Mouse (Mus musculus) heart, postnatal 25 days (tissue): ENCODE results near the gene Slc25a45. TPM values are rescaled to one million over a fixed set of nuclear protein-coding genes. Genes with fewer than 3 reads are reported as not detected.

Experiments
- DNase-seq: peaks from one replicate; pipeline ENCODE4 v3.0.0; 2022; ENCODE audit warnings: low spot score
- intact Hi-C: fragments of 180-260 bp; cut with DNase I; formaldehyde crosslinking; loops from one replicate; pipeline ENCODE4 v1.15.1; 2025
- total RNA-seq, 2 experiments: library from RNA; stranded (reverse); gene quantifications; 2 replicates each; pipeline ENCODE4 v1.2.3; 2021

The Slc25a45 gene
- 1 to 10 TPM; 3.5 to 4.1 TPM for total RNA-seq

- intact Hi-C loops: loop anchor here (2.0 to 5.0 kb wide), 2 partner anchors 27 to 165 kb away; no protein-coding TSS in a partner anchor
- peak; percentile 51 for DNase-seq
Observed at GRCm38 (mm10) chr19:5877618-5878361, at the start of gene Slc25a45. Gene Slc25a45, plus strand, starts transcription at chr19:5877808.

- intact Hi-C loops: no loop called here
- no peak for DNase-seq
Observed at GRCm38 (mm10) chr19:5828155-5828554, 49.5 kb upstream of the Slc25a45 start.

GRCm38 (mm10) chr19:5828905-5829304, 48.7 kb upstream of the Slc25a45 start:
- intact Hi-C loops: no loop called here
- DNase-seq: no peak

- DNase-seq: no peak
- intact Hi-C loops: no loop called here
Observed at GRCm38 (mm10) chr19:5829958-5830615, 47.5 kb upstream of the Slc25a45 start.

- no peak for DNase-seq
- intact Hi-C loops: no loop called here
Observed at GRCm38 (mm10) chr19:5830776-5831175, 46.8 kb upstream of the Slc25a45 start.

- intact Hi-C loops: no loop called here
- no peak for DNase-seq
Observed at GRCm38 (mm10) chr19:5831224-5831957, 46.2 kb upstream of the Slc25a45 start.

GRCm38 (mm10) chr19:5831958-5832320, 45.7 kb upstream of the Slc25a45 start:
- intact Hi-C loops: no loop called here
- DNase-seq: no peak

GRCm38 (mm10) chr19:5832326-5832725, 45.3 kb upstream of the Slc25a45 start:
- intact Hi-C loops: no loop called here
- DNase-seq: no peak

- intact Hi-C loops: no loop called here
- DNase-seq: no peak
Observed at GRCm38 (mm10) chr19:5833287-5834100, 44.1 kb upstream of the Slc25a45 start.

- DNase-seq: no peak
- intact Hi-C loops: no loop called here
Observed at GRCm38 (mm10) chr19:5834260-5834925, 43.2 kb upstream of the Slc25a45 start.

- no peak for DNase-seq
- intact Hi-C loops: no loop called here
Observed at GRCm38 (mm10) chr19:5835054-5835921, 42.3 kb upstream of the Slc25a45 start.

GRCm38 (mm10) chr19:5835922-5836430, 41.6 kb upstream of the Slc25a45 start:
- intact Hi-C loops: no loop called here
- no peak for DNase-seq

- intact Hi-C loops: no loop called here
- DNase-seq: no peak
Observed at GRCm38 (mm10) chr19:5836941-5837572, 40.6 kb upstream of the Slc25a45 start.

GRCm38 (mm10) chr19:5837606-5838005, 40.0 kb upstream of the Slc25a45 start:
- no peak for DNase-seq
- intact Hi-C loops: no loop called here

GRCm38 (mm10) chr19:5838136-5838891, 39.3 kb upstream of the Slc25a45 start:
- DNase-seq: no peak
- intact Hi-C loops: no loop called here

- no peak for DNase-seq
- intact Hi-C loops: no loop called here
Observed at GRCm38 (mm10) chr19:5838892-5839165, 38.8 kb upstream of the Slc25a45 start.

GRCm38 (mm10) chr19:5839317-5840085, 38.1 kb upstream of the Slc25a45 start:
- no peak for DNase-seq
- intact Hi-C loops: loop anchor here (2.0 kb wide), 1 partner anchor 13 kb away; no protein-coding TSS in a partner anchor
